Mouse (Mus musculus): ENCODE measurements around the gene Syt17. TPM values are rescaled to one million over a fixed set of nuclear protein-coding genes. Genes with fewer than 3 reads are reported as not detected.

Syt17 gene
- polyA plus RNA-seq, 2 experiments = 0.13 TPM

- DNase-seq (ENCODE audit: low read depth in 3 of 3, low spot score in 3 of 3) (no peak), ATAC-seq (ENCODE audit: insufficient read depth) (no peak)
- WGBS (ENCODE audit: insufficient replicate concordance) = 55% methylated on average over 5 of the region's 5 CpGs
- Histone ChIP-seq H3K27ac (no peak overlapping the region), H3K4me3 (ENCODE audit: insufficient read depth in 1 of 2, low read depth in 2 of 2, low read length in 2 of 2) (no peak overlapping the region), H3K4me2 (ENCODE audit: low read depth) (no peak overlapping the region), H3K9me3 (ENCODE audit: control insufficient read depth, low read length) (no peaks in the 10 kb centered on the region), H3K36me3 (replicated peaks; ENCODE audit: control insufficient read depth, insufficient read depth, low read depth) (no peaks in the 10 kb centered on the region), H3K27me3 (ENCODE audit: control insufficient read depth, insufficient read depth, low read length) (no peaks in the 10 kb centered on the region), H3K9ac (replicated peaks) (no peak overlapping the region), H3K4me1 (replicated peaks; ENCODE audit: control insufficient read depth in 2 of 2, insufficient read depth in 2 of 2, low read length in 1 of 2) (0 out of 4 replicates have a peak, but pooled peaks cover 0 to 2% of the 10 kb centered on the region in 2 experiments)
- no peak for TF ChIP-seq CTCF (IDR thresholded peaks at IDR 0.05; ENCODE audit: low read depth)
Measured at GRCm38 (mm10) chr7:118476428-118476827, 28.4 kb upstream of the Syt17 start.

- Histone ChIP-seq H3K27ac (no peak overlapping the region), H3K9me3 (ENCODE audit: control insufficient read depth, low read length) (no peaks in the 10 kb centered on the region), H3K9ac (replicated peaks) (no peak overlapping the region), H3K4me2 (ENCODE audit: low read depth) (no peak overlapping the region), H3K27me3 (ENCODE audit: control insufficient read depth, insufficient read depth, low read length) (no peaks in the 10 kb centered on the region), H3K4me1 (replicated peaks; ENCODE audit: control insufficient read depth in 2 of 2, insufficient read depth in 2 of 2, low read length in 1 of 2) (peaks cover 0 to under 1% of the 10 kb centered on the region in 2 experiments; a peak in 2 of 4 replicates), H3K4me3 (ENCODE audit: insufficient read depth in 1 of 2, low read depth in 2 of 2, low read length in 2 of 2) (no peak overlapping the region), H3K36me3 (replicated peaks; ENCODE audit: control insufficient read depth, insufficient read depth, low read depth) (no peaks in the 10 kb centered on the region)
- WGBS (ENCODE audit: insufficient replicate concordance) = 65% methylated on average over 7 of the region's 7 CpGs
- TF ChIP-seq EP300 (IDR thresholded peaks at IDR 0.05; ENCODE audit: low read depth) = no peak
- TF ChIP-seq CTCF (IDR thresholded peaks at IDR 0.05; ENCODE audit: low read depth) = no peak
- no peak for ATAC-seq (ENCODE audit: insufficient read depth)
- no peak for DNase-seq (ENCODE audit: low read depth in 3 of 3, low spot score in 3 of 3)
Measured at GRCm38 (mm10) chr7:118475008-118475705, 27.1 kb upstream of the Syt17 start.

- DNase-seq (ENCODE audit: low read depth in 3 of 3, low spot score in 3 of 3) = no peak
- WGBS (ENCODE audit: insufficient replicate concordance) = 74% methylated on average over 1 of the region's 1 CpGs
- H3K4me2 ChIP-seq (ENCODE audit: low read depth) = no peak overlapping the region
- H3K9me3 ChIP-seq (ENCODE audit: control insufficient read depth, low read length) = no peaks in the 10 kb centered on the region
- no peaks in the 10 kb centered on the region for H3K36me3 ChIP-seq (replicated peaks; ENCODE audit: control insufficient read depth, insufficient read depth, low read depth)
- H3K4me3 ChIP-seq (ENCODE audit: insufficient read depth in 1 of 2, low read depth in 2 of 2, low read length in 2 of 2) = no peak overlapping the region
- ATAC-seq (ENCODE audit: insufficient read depth) = no peak
- TF ChIP-seq CTCF (IDR thresholded peaks at IDR 0.05; ENCODE audit: low read depth) (no peak), EP300 (IDR thresholded peaks at IDR 0.05; ENCODE audit: low read depth) (no peak)
- H3K4me1 ChIP-seq (replicated peaks; ENCODE audit: control insufficient read depth in 2 of 2, insufficient read depth in 2 of 2, low read length in 1 of 2) = peaks cover 0 to 4% of the 10 kb centered on the region in 2 experiments; a peak in 2 of 4 replicates
- H3K27ac ChIP-seq = no peak overlapping the region
- no peaks in the 10 kb centered on the region for H3K27me3 ChIP-seq (ENCODE audit: control insufficient read depth, insufficient read depth, low read length)
- H3K9ac ChIP-seq (replicated peaks) = no peak overlapping the region
Measured at GRCm38 (mm10) chr7:118472886-118473285, 24.9 kb upstream of the Syt17 start.

GRCm38 (mm10) chr7:118468060-118468459 lies 20.0 kb upstream of the Syt17 start:
- WGBS (ENCODE audit: insufficient replicate concordance) = 95% methylated on average over 3 of the region's 3 CpGs
- DNase-seq (ENCODE audit: low read depth in 3 of 3, low spot score in 3 of 3) (no peak), ATAC-seq (ENCODE audit: insufficient read depth) (no peak)
- peaks cover 0 to 6% of the 10 kb centered on the region in 2 experiments; a peak in 2 of 4 replicates for H3K4me1 ChIP-seq (replicated peaks; ENCODE audit: control insufficient read depth in 2 of 2, insufficient read depth in 2 of 2, low read length in 1 of 2)
- TF ChIP-seq EP300 (IDR thresholded peaks at IDR 0.05; ENCODE audit: low read depth) = no peak
- TF ChIP-seq CTCF (IDR thresholded peaks at IDR 0.05; ENCODE audit: low read depth) = no peak
- H3K27ac ChIP-seq = no peak overlapping the region
- H3K4me2 ChIP-seq (ENCODE audit: low read depth) = no peak overlapping the region
- H3K4me3 ChIP-seq (ENCODE audit: insufficient read depth in 1 of 2, low read depth in 2 of 2, low read length in 2 of 2) = no peak overlapping the region
- H3K9ac ChIP-seq (replicated peaks) = no peak overlapping the region
- H3K27me3 ChIP-seq (ENCODE audit: control insufficient read depth, insufficient read depth, low read length) = no peaks in the 10 kb centered on the region
- H3K36me3 ChIP-seq (replicated peaks; ENCODE audit: control insufficient read depth, insufficient read depth, low read depth) = no peaks in the 10 kb centered on the region
- H3K9me3 ChIP-seq (ENCODE audit: control insufficient read depth, low read length) = no peaks in the 10 kb centered on the region

GRCm38 (mm10) chr7:118464432-118464831 lies 16.4 kb upstream of the Syt17 start:
- ATAC-seq (ENCODE audit: insufficient read depth) (no peak), DNase-seq (ENCODE audit: low read depth in 3 of 3, low spot score in 3 of 3) (no peak)
- Histone ChIP-seq H3K9ac (replicated peaks) (no peak overlapping the region), H3K27ac (no peak overlapping the region), H3K4me3 (ENCODE audit: insufficient read depth in 1 of 2, low read depth in 2 of 2, low read length in 2 of 2) (no peak overlapping the region), H3K27me3 (ENCODE audit: control insufficient read depth, insufficient read depth, low read length) (no peaks in the 10 kb centered on the region), H3K36me3 (replicated peaks; ENCODE audit: control insufficient read depth, insufficient read depth, low read depth) (no peaks in the 10 kb centered on the region), H3K9me3 (ENCODE audit: control insufficient read depth, low read length) (no peaks in the 10 kb centered on the region), H3K4me2 (ENCODE audit: low read depth) (no peak overlapping the region), H3K4me1 (replicated peaks; ENCODE audit: control insufficient read depth in 2 of 2, insufficient read depth in 2 of 2, low read length in 1 of 2) (peaks cover 0 to 7% of the 10 kb centered on the region in 2 experiments; a peak in 1 of 4 replicates)
- TF ChIP-seq CTCF (IDR thresholded peaks at IDR 0.05; ENCODE audit: low read depth) = no peak
- TF ChIP-seq EP300 (IDR thresholded peaks at IDR 0.05; ENCODE audit: low read depth) = no peak
- WGBS (ENCODE audit: insufficient replicate concordance) = 40% methylated on average over 4 of the region's 4 CpGs
